10 mouse cellular contexts compared by ENCODE assay signal in genomic region chr4:116799901-116800300, GRCm38 (mm10). TPM values are rescaled to one million over a fixed set of nuclear protein-coding genes. Genes with fewer than 3 reads are reported as not detected.
DNase-seq lines count a peak whose midpoint lies in the region; ATAC-seq and TF ChIP-seq lines count a peak whose summit lies in the region.
"Had no signal": no experiment of that assay in that cellular context is flagged by ENCODE, and none has a peak within 500 bp of the region (broad histone marks: within the 10 kb centered on the region; RNA-seq: fewer than 3 reads in every experiment).

No protein-coding gene starts in this region.

- no peak; the same call in 1 of the 2 replicates for ATAC-seq in forebrain, postnatal 0 days
- ATAC-seq in forebrain, embryonic 11.5 days (replicated peaks; ENCODE audit: low FRiP score), result no peak
- no peak for ATAC-seq in midbrain, postnatal 0 days (ENCODE audit: low FRiP score)
- no peak for ATAC-seq in midbrain, embryonic 13.5 days
- ATAC-seq in neutrophil, adult 5-6 weeks (ENCODE audit: extremely low read depth, insufficient number of reproducible peaks, low FRiP score, poor library complexity, severe bottlenecking), result peak; percentile 51
- ATAC-seq: Patski had no signal

- no peaks in the 10 kb centered on the region for H3K4me1 ChIP-seq in forebrain, postnatal 0 days (ENCODE audit: insufficient read depth)
- no peaks in the 10 kb centered on the region for H3K4me1 ChIP-seq in forebrain, embryonic 11.5 days (replicated peaks; ENCODE audit: control insufficient read depth, insufficient read depth, low read length)
- H3K4me1 ChIP-seq in midbrain, postnatal 0 days (ENCODE audit: insufficient read depth, low read length), result no peaks in the 10 kb centered on the region
- H3K4me1 ChIP-seq in midbrain, embryonic 13.5 days (replicated peaks), result no peaks in the 10 kb centered on the region

- H3K9me3 ChIP-seq in forebrain, postnatal 0 days (ENCODE audit: low read length), result no peaks in the 10 kb centered on the region
- H3K9me3 ChIP-seq in forebrain, embryonic 11.5 days (ENCODE audit: control insufficient read depth, low read length), result no peaks in the 10 kb centered on the region
- no peaks in the 10 kb centered on the region for H3K9me3 ChIP-seq in midbrain, postnatal 0 days (ENCODE audit: low read length)
- H3K9me3 ChIP-seq in midbrain, embryonic 13.5 days, result no peaks in the 10 kb centered on the region

- no peak overlapping the region for H3K4me2 ChIP-seq in forebrain, postnatal 0 days (ENCODE audit: low read depth)
- no peak overlapping the region for H3K4me2 ChIP-seq in forebrain, embryonic 11.5 days (ENCODE audit: low read depth, low read length, severe bottlenecking)
- H3K4me2 ChIP-seq in midbrain, postnatal 0 days (ENCODE audit: low read depth, low read length, poor library complexity, severe bottlenecking), result no peak overlapping the region
- no peak overlapping the region for H3K4me2 ChIP-seq in midbrain, embryonic 13.5 days (replicated peaks)

- H3K27me3 ChIP-seq in forebrain, postnatal 0 days (ENCODE audit: insufficient read depth, low read length), result no peaks in the 10 kb centered on the region
- no peaks in the 10 kb centered on the region for H3K27me3 ChIP-seq in forebrain, embryonic 11.5 days (ENCODE audit: control insufficient read depth, insufficient read depth, low read length)
- no peaks in the 10 kb centered on the region for H3K27me3 ChIP-seq in midbrain, postnatal 0 days (ENCODE audit: insufficient read depth, low read length)
- no peaks in the 10 kb centered on the region for H3K27me3 ChIP-seq in midbrain, embryonic 13.5 days
- H3K27me3 ChIP-seq: Patski had no signal

- intact Hi-C loops in gastrocnemius, postnatal 36 days (cut with DNase I), result no loop called here

- 41% methylated on average over 5 of the region's 5 CpGs for WGBS in forebrain, postnatal 0 days
- 41% methylated on average over 5 of the region's 5 CpGs for WGBS in forebrain, embryonic 11.5 days
- WGBS in midbrain, postnatal 0 days, result 42% methylated on average over 5 of the region's 5 CpGs
- WGBS in midbrain, embryonic 13.5 days, result 38% methylated on average over 5 of the region's 5 CpGs

- no peak overlapping the region for H3K9ac ChIP-seq in forebrain, postnatal 0 days
- H3K9ac ChIP-seq in forebrain, embryonic 11.5 days (ENCODE audit: low read length), result no peak overlapping the region
- no peak overlapping the region for H3K9ac ChIP-seq in midbrain, postnatal 0 days (replicated peaks; ENCODE audit: low read length, poor library complexity, severe bottlenecking)
- H3K9ac ChIP-seq in midbrain, embryonic 13.5 days (replicated peaks), result no peak overlapping the region

- TF ChIP-seq CTCF in forebrain, postnatal 0 days (IDR thresholded peaks at IDR 0.05; ENCODE audit: low read depth), result peak; percentile 58
- peak; percentile 62 for TF ChIP-seq CTCF in midbrain, postnatal 0 days (IDR thresholded peaks at IDR 0.05)

- no peak overlapping the region for H3K27ac ChIP-seq in forebrain, postnatal 0 days (ENCODE audit: low read depth, low read length)
- H3K27ac ChIP-seq in forebrain, embryonic 11.5 days (ENCODE audit: low read depth, low read length), result no peak overlapping the region
- no peak overlapping the region for H3K27ac ChIP-seq in midbrain, postnatal 0 days (ENCODE audit: low read depth, low read length)
- no peak overlapping the region for H3K27ac ChIP-seq in midbrain, embryonic 13.5 days

- peaks cover 30% of the 10 kb centered on the region for H3K36me3 ChIP-seq in forebrain, postnatal 0 days (ENCODE audit: insufficient read depth)
- peaks cover under 1% of the 10 kb centered on the region; the same call in 1 of the 2 replicates for H3K36me3 ChIP-seq in forebrain, embryonic 11.5 days (ENCODE audit: control insufficient read depth, insufficient read depth, low read length)
- peaks cover 29% of the 10 kb centered on the region for H3K36me3 ChIP-seq in midbrain, postnatal 0 days (ENCODE audit: insufficient read depth, low read length)
- H3K36me3 ChIP-seq in midbrain, embryonic 13.5 days, result peaks cover 41% of the 10 kb centered on the region

- DNase-seq in forebrain, postnatal 0 days, result no peak
- no peak for DNase-seq in forebrain, embryonic 11.5 days (ENCODE audit: low spot score)
- DNase-seq in midbrain, postnatal 0 days (ENCODE audit: low spot score), result peak; percentile 47
- DNase-seq in embryo, embryonic 11 days, result peak; percentile 46
- no peak for DNase-seq in urinary bladder, postnatal 14 days (ENCODE audit: low spot score)
- no peak for DNase-seq in gastrocnemius, postnatal 36 days

- H3K4me3 ChIP-seq in forebrain, postnatal 0 days (ENCODE audit: low read depth, low read length), result no peak overlapping the region
- no peak overlapping the region for H3K4me3 ChIP-seq in forebrain, embryonic 11.5 days (ENCODE audit: low read depth, low read length)
- H3K4me3 ChIP-seq in midbrain, postnatal 0 days (ENCODE audit: low read depth, low read length), result no peak overlapping the region
- H3K4me3 ChIP-seq in midbrain, embryonic 13.5 days (replicated peaks), result no peak overlapping the region
- H3K4me3 ChIP-seq: erythroblast, embryonic 14.5 days had no signal

RNA-seq across cellular contexts. Expression of gene Toe1, which starts 7.5 kb away (rescaled TPM):
- total RNA-seq in forebrain, postnatal 0 days (2014; rRNA removed), result 34.2 and 39.9 TPM in 2 replicates
- 20.2 and 23.2 TPM in 2 replicates for polyA plus RNA-seq in forebrain, postnatal 0 days (2015; fragmentation: Nextera tagmentation; extraction: Ambion mirVana)
- 34.3 and 37.0 TPM in 2 replicates for polyA plus RNA-seq in forebrain, embryonic 11.5 days (2014; fragmentation: Nextera tagmentation; extraction: Ambion mirVana)
- 38.9 and 42.9 TPM in 2 replicates for total RNA-seq in midbrain, postnatal 0 days (2014; rRNA removed)
- 22.5 and 26.2 TPM in 2 replicates for polyA plus RNA-seq in midbrain, postnatal 0 days (2015; fragmentation: Nextera tagmentation; extraction: Ambion mirVana)
- 30.3 and 33.1 TPM in 2 replicates for polyA plus RNA-seq in midbrain, embryonic 13.5 days (2015; fragmentation: Nextera tagmentation; extraction: Ambion mirVana)
- 43.6 and 47.6 TPM in 2 replicates for total RNA-seq in neutrophil, adult 5-6 weeks (2017)
- 1 to 10 TPM; 4.4 TPM for total RNA-seq in gastrocnemius, postnatal 36 days (2021)

RNA-seq across cellular contexts. Expression of gene Mutyh, which starts 7.6 kb away (rescaled TPM):
- total RNA-seq in forebrain, postnatal 0 days (2014; rRNA removed), result 12.9 and 13.6 TPM in 2 replicates
- polyA plus RNA-seq in forebrain, postnatal 0 days (2015; fragmentation: Nextera tagmentation; extraction: Ambion mirVana), result 3.2 and 4.7 TPM in 2 replicates
- polyA plus RNA-seq in forebrain, embryonic 11.5 days (2014; fragmentation: Nextera tagmentation; extraction: Ambion mirVana), result 20.3 and 20.9 TPM in 2 replicates
- 5.1 and 5.6 TPM in 2 replicates for total RNA-seq in midbrain, postnatal 0 days (2014; rRNA removed)
- polyA plus RNA-seq in midbrain, postnatal 0 days (2015; fragmentation: Nextera tagmentation; extraction: Ambion mirVana), result 3.0 and 4.5 TPM in 2 replicates
- polyA plus RNA-seq in midbrain, embryonic 13.5 days (2015; fragmentation: Nextera tagmentation; extraction: Ambion mirVana), result 10.2 and 10.6 TPM in 2 replicates
- 8.4 and 9.1 TPM in 2 replicates for total RNA-seq in neutrophil, adult 5-6 weeks (2017)
- total RNA-seq in gastrocnemius, postnatal 36 days (2021), result 1 to 10 TPM; 1.1 to 1.2 TPM
- polyA plus RNA-seq: erythroblast, embryonic 14.5 days had no signal

RNA-seq across cellular contexts. Expression of gene Hpdl, which starts 21.6 kb away (rescaled TPM):
- 0.38 and 0.43 TPM in 2 replicates for total RNA-seq in forebrain, postnatal 0 days (2014; rRNA removed)
- polyA plus RNA-seq in forebrain, postnatal 0 days (2015; fragmentation: Nextera tagmentation; extraction: Ambion mirVana), result 0.74 and 0.78 TPM in 2 replicates
- 1.5 and 1.6 TPM in 2 replicates for polyA plus RNA-seq in forebrain, embryonic 11.5 days (2014; fragmentation: Nextera tagmentation; extraction: Ambion mirVana)
- 0.55 and 0.71 TPM in 2 replicates for total RNA-seq in midbrain, postnatal 0 days (2014; rRNA removed)
- polyA plus RNA-seq in midbrain, postnatal 0 days (2015; fragmentation: Nextera tagmentation; extraction: Ambion mirVana), result 0.74 and 1.1 TPM in 2 replicates
- 0.62 and 1.0 TPM in 2 replicates for polyA plus RNA-seq in midbrain, embryonic 13.5 days (2015; fragmentation: Nextera tagmentation; extraction: Ambion mirVana)
- total RNA-seq in neutrophil, adult 5-6 weeks (2017), result not detected in 2 replicates
- total RNA-seq in gastrocnemius, postnatal 36 days (2021), result 1 to 10 TPM; 1.5 to 2.9 TPM
- polyA plus RNA-seq: erythroblast, embryonic 14.5 days had no signal

Comparison
In these comparisons a context has a peak if more than half of its experiments do, and no peak if none do; other contexts are left out.
1. DNase-seq: peak in midbrain, postnatal 0 days (single experiment) and embryo, embryonic 11 days (single experiment); none in forebrain, postnatal 0 days (single experiment), forebrain, embryonic 11.5 days (single experiment), urinary bladder, postnatal 14 days (single experiment) and gastrocnemius, postnatal 36 days (0 of 2).